Mouse (Mus musculus) C2C12 (cell line): ENCODE measurements around the gene Dhx57. TPM values are rescaled to one million over a fixed set of nuclear protein-coding genes. Genes with fewer than 3 reads are reported as not detected.

ENCODE experiments used
- H3K27me3 ChIP-seq: one replicate; pipeline ENCODE4 v1.6.1; 2011; ENCODE audit not compliant: control insufficient read depth, insufficient read depth, insufficient read length
- H3K36me3 ChIP-seq: one replicate; pipeline ENCODE4 v1.6.1; 2011; ENCODE audit not compliant: control insufficient read depth, insufficient read depth
- H3K4me3 ChIP-seq: one replicate; pipeline ENCODE4 v1.5.1; 2011; ENCODE audit warnings: mild to moderate bottlenecking, control low read depth; ENCODE audit not compliant: poor library complexity, insufficient read depth, severe bottlenecking
- H3K79me2 ChIP-seq: one replicate; pipeline ENCODE4 v1.6.1; 2011; ENCODE audit not compliant: control insufficient read depth, insufficient read depth
- H3K79me3 ChIP-seq: one replicate; pipeline ENCODE4 v1.6.1; 2011; ENCODE audit warnings: low read depth, control low read depth
- H3ac ChIP-seq: one replicate; pipeline ENCODE3; 2011; ENCODE audit warnings: low read depth; ENCODE audit not compliant: control insufficient read depth, insufficient read length
- CEBPB ChIP-seq: IDR thresholded peaks from one replicate; pipeline ENCODE4 v1.6.1; 2011; ENCODE audit warnings: low read depth, mild to moderate bottlenecking, control low read depth, moderate library complexity
- CTCF ChIP-seq: IDR thresholded peaks from one replicate; pipeline ENCODE4 v1.5.1; 2011; ENCODE audit not compliant: control insufficient read depth, insufficient read depth, insufficient read length
- FOSL1 ChIP-seq: IDR thresholded peaks from one replicate; pipeline ENCODE4 v1.8.0; 2011; ENCODE audit warnings: mild to moderate bottlenecking, low read length; ENCODE audit not compliant: poor library complexity, insufficient read depth, severe bottlenecking
- MAX ChIP-seq: IDR thresholded peaks from one replicate; pipeline ENCODE4 v1.6.1; 2011; ENCODE audit warnings: mild to moderate bottlenecking, control low read depth
- MYOD1 ChIP-seq: IDR thresholded peaks from one replicate; pipeline ENCODE4 v1.6.1; 2011; ENCODE audit warnings: low read depth; ENCODE audit not compliant: control insufficient read depth, insufficient read length
- MYOG ChIP-seq: IDR thresholded peaks from one replicate; pipeline ENCODE4 v1.6.1; 2011; ENCODE audit not compliant: control insufficient read depth, insufficient read length; ENCODE audit errors: extremely low read depth
- USF1 ChIP-seq: IDR thresholded peaks from one replicate; pipeline ENCODE4 v1.6.1; 2011; ENCODE audit warnings: low read depth, mild to moderate bottlenecking, control low read depth, moderate library complexity
- polyA plus RNA-seq: library from polyadenylated mRNA; unstranded; fragments of >200 nt; fragmentation: generic; extraction: Trizol; gene quantifications from one replicate; pipeline ENCODE4 v1.2.1, GENCODE M21; 2012; ENCODE audit warnings: missing spikeins

The Dhx57 gene
- polyA plus RNA-seq, 1 experiment: 6.1 TPM

- H3ac ChIP-seq: no peak overlapping the region
- H3K36me3 ChIP-seq: peaks cover 65% of the 10 kb centered on the region
- no peaks in the 10 kb centered on the region for H3K27me3 ChIP-seq
- TF ChIP-seq CTCF: no peak
- no peak for TF ChIP-seq CEBPB
- TF ChIP-seq FOSL1: no peak
- TF ChIP-seq USF1: no peak
- TF ChIP-seq MAX: no peak
- TF ChIP-seq MYOD1: no peak
- TF ChIP-seq MYOG: no peak
- no peaks in the 10 kb centered on the region for H3K79me3 ChIP-seq
- H3K79me2 ChIP-seq: no peaks in the 10 kb centered on the region
- H3K4me3 ChIP-seq: no peak overlapping the region
Measured at GRCm38 (mm10) chr17:80268151-80268550, 22.1 kb downstream of the Dhx57 start.

- TF ChIP-seq MAX (no peak), USF1 (no peak), CTCF (no peak), MYOG (no peak), FOSL1 (no peak), MYOD1 (no peak), CEBPB (no peak)
- Histone ChIP-seq H3K27me3 (no peaks in the 10 kb centered on the region), H3K79me2 (no peaks in the 10 kb centered on the region), H3ac (no peak overlapping the region), H3K79me3 (no peaks in the 10 kb centered on the region), H3K4me3 (no peak overlapping the region), H3K36me3 (peaks cover 61% of the 10 kb centered on the region)
Measured at GRCm38 (mm10) chr17:80267065-80267464, 23.2 kb downstream of the Dhx57 start.

- Histone ChIP-seq H3K36me3 (peaks cover 76% of the 10 kb centered on the region), H3K79me2 (no peaks in the 10 kb centered on the region), H3K4me3 (no peak overlapping the region), H3K79me3 (no peaks in the 10 kb centered on the region), H3K27me3 (no peaks in the 10 kb centered on the region), H3ac (peak overlapping the region; percentile 47)
- TF ChIP-seq CTCF (no peak), FOSL1 (peak; percentile 11), CEBPB (no peak), MYOG (no peak), MAX (peak; percentile 86), MYOD1 (no peak), USF1 (no peak)
Measured at GRCm38 (mm10) chr17:80255208-80255607, 35.1 kb downstream of the Dhx57 start.

- no peak overlapping the region for H3K4me3 ChIP-seq
- H3ac ChIP-seq: no peak overlapping the region
- no peak for TF ChIP-seq CEBPB
- H3K79me3 ChIP-seq: no peaks in the 10 kb centered on the region
- H3K27me3 ChIP-seq: no peaks in the 10 kb centered on the region
- H3K79me2 ChIP-seq: no peaks in the 10 kb centered on the region
- H3K36me3 ChIP-seq: peaks cover 78% of the 10 kb centered on the region
Measured at GRCm38 (mm10) chr17:80254421-80254820, 35.9 kb downstream of the Dhx57 start.

GRCm38 (mm10) chr17:80252757-80253525 is 37.3 kb downstream of the Dhx57 start:
- H3K27me3 ChIP-seq: no peaks in the 10 kb centered on the region
- peaks cover 80% of the 10 kb centered on the region for H3K36me3 ChIP-seq
- H3K79me3 ChIP-seq: no peaks in the 10 kb centered on the region
- no peak overlapping the region for H3K4me3 ChIP-seq
- no peak for TF ChIP-seq CTCF
- TF ChIP-seq MAX: no peak
- TF ChIP-seq CEBPB: no peak
- no peak for TF ChIP-seq MYOG
- TF ChIP-seq MYOD1: no peak
- TF ChIP-seq USF1: no peak
- no peak for TF ChIP-seq FOSL1
- no peak overlapping the region for H3ac ChIP-seq
- H3K79me2 ChIP-seq: no peaks in the 10 kb centered on the region

- Histone ChIP-seq H3K79me3 (no peaks in the 10 kb centered on the region), H3K4me3 (no peak overlapping the region), H3K36me3 (peaks cover 40% of the 10 kb centered on the region), H3ac (no peak overlapping the region), H3K27me3 (no peaks in the 10 kb centered on the region), H3K79me2 (no peaks in the 10 kb centered on the region)
- no peak for TF ChIP-seq MYOG
- no peak for TF ChIP-seq MAX
- no peak for TF ChIP-seq CEBPB
- TF ChIP-seq MYOD1: no peak
- TF ChIP-seq CTCF: no peak
- no peak for TF ChIP-seq USF1
- no peak for TF ChIP-seq FOSL1
Measured at GRCm38 (mm10) chr17:80243116-80243515, 47.2 kb downstream of the Dhx57 start.
